Mouse (Mus musculus) midbrain, postnatal 0 days (tissue): ENCODE data around the gene 9230112D13Rik. TPM values are rescaled to one million over a fixed set of nuclear protein-coding genes. Genes with fewer than 3 reads are reported as not detected.

Source experiments
- ATAC-seq: fragments of 200-750 bp; cut with Nextera tagmentation; 2 replicates; pipeline ENCODE4 v1.8.0; 2017; ENCODE audit warnings: moderate number of reproducible peaks, mild to moderate bottlenecking, moderate TSS enrichment, moderate library complexity; ENCODE audit not compliant: low FRiP score
- DNase-seq: peaks from one replicate; pipeline ENCODE4 v3.0.0-alpha.2; 2015; ENCODE audit warnings: low spot score
- H3K27ac ChIP-seq: fragments of 300-500 bp; sonication (generic); 2 replicates; pipeline ENCODE4 v1.5.1; 2014; ENCODE audit warnings: low read depth, mild to moderate bottlenecking, low read length, mixed read lengths
- H3K27me3 ChIP-seq: fragments of 300-500 bp; sonication (generic); 2 replicates; pipeline ENCODE4 v1.6.1; 2014; ENCODE audit warnings: low read length, control low read depth, mixed read lengths; ENCODE audit not compliant: insufficient read depth
- H3K36me3 ChIP-seq: fragments of 300-500 bp; sonication (generic); 2 replicates; pipeline ENCODE4 v1.6.1; 2014; ENCODE audit warnings: low read length, control low read depth, mixed read lengths; ENCODE audit not compliant: insufficient read depth
- H3K4me1 ChIP-seq: fragments of 300-500 bp; sonication (generic); 2 replicates; pipeline ENCODE4 v1.6.1; 2014; ENCODE audit warnings: mild to moderate bottlenecking, control low read depth, antibody characterized with exemption, low read length, mixed read lengths; ENCODE audit not compliant: insufficient read depth
- H3K4me2 ChIP-seq: fragments of 300-500 bp; sonication (generic); 2 replicates; pipeline ENCODE4 v1.6.1; 2014; ENCODE audit warnings: low read depth, mild to moderate bottlenecking, low read length, mixed read lengths; ENCODE audit not compliant: poor library complexity, severe bottlenecking
- H3K4me3 ChIP-seq: fragments of 300-500 bp; sonication (generic); 2 replicates; pipeline ENCODE4 v1.5.1; 2014; ENCODE audit warnings: low read depth, mild to moderate bottlenecking, low read length, moderate library complexity
- H3K9ac ChIP-seq: fragments of 300-500 bp; sonication (generic); replicated peaks from 2 replicates; pipeline ENCODE4 v1.6.1; 2014; ENCODE audit warnings: mild to moderate bottlenecking, low read length, moderate library complexity, mixed read lengths; ENCODE audit not compliant: poor library complexity, severe bottlenecking
- H3K9me3 ChIP-seq: fragments of 300-500 bp; sonication (generic); 2 replicates; pipeline ENCODE4 v1.6.1; 2016; ENCODE audit warnings: low read length, control low read depth
- CTCF ChIP-seq: IDR thresholded peaks from 2 replicates; pipeline ENCODE4 v1.5.1; 2016; ENCODE audit warnings: antibody characterized with exemption, mild to moderate bottlenecking
- WGBS: fragments of 180-500 bp; shearing (Covaris S2); extraction: QIAGEN DNeasy Blood & Tissue Kit; methylation state at CpG from one replicate; pipeline ENCODE4 v1.1.7; 2014; 5-methylcytosine and 5-hydroxymethylcytosine counted together
- polyA plus RNA-seq: library from polyadenylated mRNA; unstranded; fragments of >200 nt; fragmentation: Nextera tagmentation; extraction: Ambion mirVana; gene quantifications from 2 replicates; pipeline ENCODE4 v1.2.1, GENCODE M21; 2015
- total RNA-seq: library from RNA; depleted of rRNA; stranded (reverse); fragments of >200 nt; gene quantifications from 2 replicates; pipeline ENCODE4 v1.2.3, GENCODE M21; 2014

Gene 9230112D13Rik
- total and polyA plus RNA-seq, 2 experiments from 2014 or later, result not detected

DNA sequence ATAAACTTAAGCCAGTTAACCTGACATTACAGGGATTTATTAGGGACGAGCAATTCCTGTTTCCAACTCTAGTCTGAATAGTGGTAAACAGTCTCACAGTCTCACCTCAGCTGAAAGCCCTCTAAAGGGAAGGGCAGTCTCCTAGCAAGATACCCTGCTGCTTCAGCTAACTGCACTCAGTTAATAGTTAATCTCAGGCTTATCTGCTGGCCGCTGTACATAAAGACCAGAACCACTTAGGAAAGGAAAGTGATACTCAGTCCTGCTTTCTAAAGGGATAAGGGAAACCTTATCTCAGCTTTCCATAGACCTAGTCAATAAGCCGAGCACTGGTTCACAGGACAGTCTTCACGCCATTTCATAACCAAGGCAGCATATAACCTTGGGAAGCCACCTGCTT is 13.3 kb upstream of the 9230112D13Rik start:
- Histone ChIP-seq H3K9ac (no peak overlapping the region), H3K36me3 (no peaks in the 10 kb centered on the region), H3K27me3 (no peaks in the 10 kb centered on the region; the same call in 1 of the 2 replicates), H3K27ac (no peak overlapping the region), H3K4me2 (no peak overlapping the region), H3K4me1 (no peaks in the 10 kb centered on the region), H3K9me3 (no peaks in the 10 kb centered on the region), H3K4me3 (no peak overlapping the region)
- 70% methylated on average over 4 of the region's 4 CpGs for WGBS
- no peak for TF ChIP-seq CTCF
- no peak for ATAC-seq
- DNase-seq, result no peak

DNA sequence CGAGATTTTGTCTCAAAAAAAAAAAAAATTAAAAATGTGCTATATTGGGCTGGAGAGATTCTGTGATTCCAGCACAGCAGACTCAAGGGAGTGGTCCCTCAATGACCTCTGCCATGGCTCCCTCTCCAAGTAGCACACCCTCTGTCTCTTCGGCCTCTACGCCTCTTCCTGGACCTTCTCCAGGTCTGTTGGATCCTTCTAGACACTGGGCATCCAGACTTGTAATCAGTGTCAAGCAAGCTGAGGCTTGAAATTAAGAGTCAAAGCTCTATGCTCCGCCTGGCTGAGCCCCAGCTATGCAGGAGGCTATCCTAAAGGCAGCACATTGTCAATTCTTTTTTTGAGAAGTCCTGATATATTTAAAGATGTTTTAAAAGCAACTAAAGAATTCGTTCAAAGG is 10.9 kb upstream of the 9230112D13Rik start:
- ATAC-seq, result no peak
- DNase-seq, result no peak
- Histone ChIP-seq H3K27me3 (no peaks in the 10 kb centered on the region; the same call in 1 of the 2 replicates), H3K4me1 (no peaks in the 10 kb centered on the region), H3K9ac (no peak overlapping the region), H3K36me3 (no peaks in the 10 kb centered on the region), H3K9me3 (no peaks in the 10 kb centered on the region; the same call in 1 of the 2 replicates), H3K4me2 (no peak overlapping the region), H3K27ac (no peak overlapping the region), H3K4me3 (no peak overlapping the region)
- TF ChIP-seq CTCF, result no peak
- WGBS, result 81% methylated on average over 5 of the region's 5 CpGs

DNA sequence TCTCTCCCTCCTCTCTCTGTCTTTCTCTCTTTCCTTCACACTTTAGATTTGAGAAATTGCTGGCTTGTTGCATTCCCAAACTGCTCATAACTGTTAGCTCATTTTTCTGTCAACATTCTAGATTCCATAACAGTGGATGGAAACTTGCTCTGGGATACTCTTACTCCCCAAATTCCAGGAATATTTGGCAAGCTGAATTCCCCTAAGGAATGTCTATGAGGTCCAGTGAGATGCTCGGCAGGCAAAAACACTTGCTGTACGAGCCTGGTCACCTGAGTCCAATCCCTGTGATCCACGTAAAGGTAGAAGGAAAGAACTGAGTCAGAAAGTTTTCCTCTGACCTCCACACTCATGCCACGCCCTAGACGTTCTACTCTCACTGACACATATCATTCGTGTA is 9.9 kb upstream of the 9230112D13Rik start:
- DNase-seq, result no peak
- H3K9ac ChIP-seq, result no peak overlapping the region
- no peak for TF ChIP-seq CTCF
- no peaks in the 10 kb centered on the region for H3K36me3 ChIP-seq
- H3K27ac ChIP-seq, result no peak overlapping the region
- no peak overlapping the region for H3K4me2 ChIP-seq
- WGBS, result 87% methylated on average over 6 of the region's 6 CpGs
- no peaks in the 10 kb centered on the region; the same call in 1 of the 2 replicates for H3K27me3 ChIP-seq
- no peaks in the 10 kb centered on the region; the same call in 1 of the 2 replicates for H3K9me3 ChIP-seq
- no peak overlapping the region for H3K4me3 ChIP-seq
- no peaks in the 10 kb centered on the region for H3K4me1 ChIP-seq
- no peak for ATAC-seq

GRCm38 (mm10) chr14:34528804-34529203 is 6.2 kb upstream of the 9230112D13Rik start:
- no peak for ATAC-seq
- Histone ChIP-seq H3K4me2 (no peak overlapping the region), H3K27ac (no peak overlapping the region), H3K4me3 (no peak overlapping the region), H3K9me3 (no peaks in the 10 kb centered on the region; the same call in 1 of the 2 replicates), H3K4me1 (no peaks in the 10 kb centered on the region), H3K9ac (no peak overlapping the region), H3K27me3 (no peaks in the 10 kb centered on the region), H3K36me3 (no peaks in the 10 kb centered on the region)
- 63% methylated on average over 8 of the region's 8 CpGs for WGBS
- no peak for DNase-seq
- no peak for TF ChIP-seq CTCF

DNA sequence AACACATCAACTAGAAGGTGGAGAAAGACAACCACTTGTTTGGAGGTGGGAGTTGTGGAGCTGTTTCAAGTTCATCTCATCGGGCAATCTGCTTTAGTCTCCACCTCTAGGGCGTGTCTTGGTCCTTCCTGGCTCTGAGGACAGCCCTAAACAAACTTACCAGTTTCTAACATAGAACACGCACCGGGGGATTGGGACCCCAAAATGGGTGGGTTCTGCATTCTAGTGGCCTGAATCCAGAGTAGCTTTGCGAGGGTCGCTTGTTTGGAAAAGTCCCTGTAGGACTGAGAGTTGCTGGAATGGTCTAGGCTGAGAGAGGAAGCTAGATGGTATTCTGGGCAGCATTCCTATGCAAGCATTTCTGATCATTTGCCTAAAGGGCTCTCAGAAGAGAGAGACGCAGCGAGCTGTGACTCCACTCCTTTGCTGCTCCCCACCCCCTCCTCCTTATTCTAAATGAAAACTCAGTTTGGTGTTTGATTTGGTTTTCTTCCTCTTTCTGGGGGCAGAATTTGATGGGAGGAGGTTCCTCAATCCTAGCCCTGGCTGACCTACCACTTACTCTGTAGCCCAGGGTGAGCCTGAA is 4.5 kb downstream of the 9230112D13Rik start:
- TF ChIP-seq CTCF, result no peak
- Histone ChIP-seq H3K27me3 (no peaks in the 10 kb centered on the region), H3K9me3 (no peaks in the 10 kb centered on the region), H3K36me3 (no peaks in the 10 kb centered on the region), H3K9ac (no peak overlapping the region), H3K4me1 (no peaks in the 10 kb centered on the region), H3K4me2 (no peak overlapping the region), H3K4me3 (no peak overlapping the region), H3K27ac (no peak overlapping the region)
- ATAC-seq (no peak), DNase-seq (no peak)
- 92% methylated on average over 8 of the region's 8 CpGs for WGBS

DNA sequence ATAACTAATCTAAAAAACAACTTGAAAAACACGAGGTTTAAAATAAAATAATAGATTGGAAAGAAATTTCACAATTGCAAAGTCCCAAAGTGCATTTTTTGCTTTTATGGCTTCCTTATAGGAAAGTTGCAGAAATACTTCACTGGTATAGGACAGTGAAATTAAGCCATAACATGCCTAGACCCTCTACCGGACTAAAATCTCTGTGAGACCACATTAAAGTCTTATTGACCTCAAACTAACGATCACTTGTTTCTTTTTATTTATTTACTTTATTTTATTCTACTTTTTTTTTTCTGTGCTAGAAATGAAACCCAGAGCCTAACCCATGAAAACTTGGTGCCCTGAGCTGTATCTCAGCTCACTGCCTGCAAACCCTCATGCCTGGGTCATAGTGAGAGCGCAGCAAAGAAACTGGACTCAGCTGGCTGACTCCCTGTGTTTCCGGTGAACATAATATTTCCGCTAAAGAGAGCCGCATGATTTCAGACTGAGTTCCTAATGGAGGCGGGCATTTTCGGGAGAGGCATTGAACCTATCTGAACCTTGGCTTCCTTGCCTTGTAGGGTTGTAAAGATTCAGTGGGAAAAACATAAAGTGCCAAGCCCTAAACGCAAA is 5.5 kb downstream of the 9230112D13Rik start:
- H3K4me1 ChIP-seq, result no peaks in the 10 kb centered on the region
- no peak overlapping the region for H3K9ac ChIP-seq
- H3K4me2 ChIP-seq, result no peak overlapping the region
- no peak for ATAC-seq
- no peaks in the 10 kb centered on the region for H3K27me3 ChIP-seq
- no peaks in the 10 kb centered on the region for H3K9me3 ChIP-seq
- no peak overlapping the region for H3K4me3 ChIP-seq
- no peaks in the 10 kb centered on the region for H3K36me3 ChIP-seq
- DNase-seq, result no peak
- no peak overlapping the region for H3K27ac ChIP-seq
- WGBS, result 92% methylated on average over 10 of the region's 10 CpGs
- TF ChIP-seq CTCF, result no peak
